ENCODE assay signal across 12 mouse cellular contexts in genomic region chr13:111953860-111954519, GRCm38 (mm10).
DNase-seq lines count a peak whose midpoint lies in the region; ATAC-seq and TF ChIP-seq lines count a peak whose summit lies in the region.
"Had no signal": no experiment of that assay in that cellular context is flagged by ENCODE, and none has a peak within 500 bp of the region (broad histone marks: within the 10 kb centered on the region; RNA-seq: fewer than 3 reads in every experiment).

No protein-coding gene starts in this region.

- peaks cover 27% of the 10 kb centered on the region for H3K4me1 ChIP-seq in kidney, embryonic 15.5 days
- no peaks in the 10 kb centered on the region for H3K4me1 ChIP-seq in cortical plate, adult 2 months (ENCODE audit: control insufficient read depth, insufficient read depth, low read length)
- 0 out of 2 replicates have a peak, but pooled peaks cover 3% of the 10 kb centered on the region for H3K4me1 ChIP-seq in cerebellum, adult 2 months (ENCODE audit: control insufficient read depth, insufficient read depth, low read length)

- H3K4me2 ChIP-seq in kidney, embryonic 15.5 days: no peak overlapping the region

- H3K27ac ChIP-seq in gastrocnemius, adult 2 months: peak overlapping the region; percentile 81
- peak overlapping the region; percentile 65 for H3K27ac ChIP-seq in kidney, embryonic 15.5 days
- H3K27ac ChIP-seq in cortical plate, adult 2 months (ENCODE audit: insufficient read depth, low read length): 0 out of 2 replicates have a peak overlapping the region, but pooled peaks have one; percentile 29
- no peak overlapping the region for H3K27ac ChIP-seq in cerebellum, adult 2 months (ENCODE audit: insufficient read depth, low read length)

- intact Hi-C loops in gastrocnemius, adult 2 months (cut with DNase I): loop anchor here (10.0 kb wide), 1 partner anchor 101 kb away; no protein-coding TSS in a partner anchor
- intact Hi-C loops in heart, postnatal 25 days (cut with DNase I): loop anchor here (1.0 to 5.0 kb wide), 4 partner anchors 130 to 303 kb away; partner anchors contain the start of gene Map3k1

- TF ChIP-seq POLR2A in cortical plate, adult 2 months (IDR thresholded peaks at IDR 0.05; ENCODE audit: extremely low read depth, insufficient read depth, low read length): no peak
- no peak for TF ChIP-seq POLR2A in cerebellum, adult 2 months (IDR thresholded peaks at IDR 0.05; ENCODE audit: borderline replicate concordance, insufficient read depth, low read length)

- TF ChIP-seq CTCF in gastrocnemius, adult 2 months (IDR thresholded peaks at IDR 0.05): no peak
- TF ChIP-seq CTCF in cortical plate, adult 2 months (IDR thresholded peaks at IDR 0.05; ENCODE audit: extremely low read depth, insufficient read depth, low read length): no peak
- TF ChIP-seq CTCF in cerebellum, adult 2 months (IDR thresholded peaks at IDR 0.05; ENCODE audit: borderline replicate concordance, insufficient read depth, low read depth, low read length): no peak

- WGBS in kidney, embryonic 15.5 days: 50% methylated on average over 8 of the region's 8 CpGs
- WGBS in cerebellum, adult 2 months: 81% methylated on average over 8 of the region's 8 CpGs

- H3K27me3 ChIP-seq in kidney, embryonic 15.5 days: no peaks in the 10 kb centered on the region
- no peaks in the 10 kb centered on the region for H3K27me3 ChIP-seq in cerebellum, adult 2 months (ENCODE audit: control insufficient read depth, insufficient read depth, low read length)
- H3K27me3 ChIP-seq: Patski had no signal

- ATAC-seq in kidney, embryonic 15.5 days (replicated peaks; ENCODE audit: low FRiP score): no peak
- ATAC-seq in erythroblast, adult 5-6 weeks (replicated peaks; ENCODE audit: low FRiP score, poor library complexity, severe bottlenecking): no peak
- ATAC-seq: Patski had no signal

- H3K9me3 ChIP-seq in kidney, embryonic 15.5 days (replicated peaks): no peaks in the 10 kb centered on the region

- DNase-seq in gastrocnemius, adult 2 months: no peak
- no peak for DNase-seq in gastrocnemius, adult 8-10 months (ENCODE audit: low spot score in 2 of 2)
- no peak for DNase-seq in kidney, adult 11 months
- peak; percentile 10 for DNase-seq in heart, postnatal 25 days (ENCODE audit: low spot score)
- DNase-seq in cerebellum, adult 2 months: no peak
- DNase-seq: adrenal gland, postnatal 25 days; cerebellum, adult 18-20 months; layer of hippocampus, postnatal 36 days had no signal

- H3K4me3 ChIP-seq in gastrocnemius, adult 2 months: peak overlapping the region; percentile 15; the same call in 1 of the 2 replicates
- no peak overlapping the region for H3K4me3 ChIP-seq in kidney, embryonic 15.5 days (replicated peaks)
- H3K4me3 ChIP-seq in cortical plate, adult 2 months (ENCODE audit: insufficient read depth, low read length): no peak overlapping the region
- H3K4me3 ChIP-seq in cerebellum, adult 2 months (replicated peaks; ENCODE audit: insufficient read depth, low read depth, low read length): no peak overlapping the region

- no peak overlapping the region for H3K9ac ChIP-seq in kidney, embryonic 15.5 days

- no peaks in the 10 kb centered on the region for H3K36me3 ChIP-seq in kidney, embryonic 15.5 days
